Mouse (Mus musculus): ENCODE measurements around the gene Gemin5.

- no peak for TF ChIP-seq CTCF (conservative IDR thresholded peaks at IDR 0.05 in 1 of 2, IDR thresholded peaks at IDR 0.05 in 1 of 2; ENCODE audit: low read depth in 2 of 2, low read length in 2 of 2)
- no peak for TF ChIP-seq MAX (IDR thresholded peaks at IDR 0.05; ENCODE audit: low read length)
- no peak for TF ChIP-seq POLR2AphosphoS2 (IDR thresholded peaks at IDR 0.05; ENCODE audit: low read depth, low read length)
Measured at GRCm38 (mm10) chr11:58125021-58125420, 43.3 kb downstream of the Gemin5 start.

All from CH12.LX (cell line).